Mouse (Mus musculus): ENCODE results near the gene Otud6a.

DNA sequence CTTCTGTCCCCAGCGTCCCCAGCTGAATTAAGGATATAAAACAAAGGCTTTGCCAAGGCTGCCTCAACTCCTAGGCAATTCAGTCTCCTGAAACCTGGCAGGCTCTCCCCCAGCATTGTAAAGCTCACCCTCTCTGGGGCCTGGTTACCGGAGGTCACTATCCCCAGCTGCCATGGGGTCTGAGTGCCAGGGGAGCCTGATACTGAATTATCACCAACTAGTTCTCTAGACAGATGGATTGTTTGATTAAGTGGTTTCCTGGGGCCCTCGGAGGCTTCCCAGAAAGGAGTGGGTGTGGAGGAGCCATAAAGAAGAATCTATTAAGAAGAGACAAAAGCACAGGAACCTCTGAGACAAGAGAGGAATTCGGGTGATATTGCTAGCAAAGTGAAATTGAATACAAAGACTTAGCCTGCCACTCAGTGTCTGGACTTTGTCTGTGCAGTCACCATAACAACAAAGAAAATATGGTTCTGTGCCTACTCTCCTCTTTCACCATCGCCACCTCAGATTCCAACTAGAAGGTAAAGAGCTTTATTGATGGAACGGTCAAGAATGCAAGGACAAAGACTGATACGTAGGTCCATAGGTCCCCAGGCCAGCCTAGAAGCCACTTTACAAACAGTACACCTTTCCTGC, 34.5 kb upstream of the Otud6a start:
- TF ChIP-seq CTCF (IDR thresholded peaks at IDR 0.05; ENCODE audit: low read depth) = no peak
- TF ChIP-seq EP300 (IDR thresholded peaks at IDR 0.05; ENCODE audit: low read depth) = no peak

All from heart, postnatal 0 days (tissue).